8 mouse cellular contexts compared by ENCODE assay signal in the genomic region with DNA sequence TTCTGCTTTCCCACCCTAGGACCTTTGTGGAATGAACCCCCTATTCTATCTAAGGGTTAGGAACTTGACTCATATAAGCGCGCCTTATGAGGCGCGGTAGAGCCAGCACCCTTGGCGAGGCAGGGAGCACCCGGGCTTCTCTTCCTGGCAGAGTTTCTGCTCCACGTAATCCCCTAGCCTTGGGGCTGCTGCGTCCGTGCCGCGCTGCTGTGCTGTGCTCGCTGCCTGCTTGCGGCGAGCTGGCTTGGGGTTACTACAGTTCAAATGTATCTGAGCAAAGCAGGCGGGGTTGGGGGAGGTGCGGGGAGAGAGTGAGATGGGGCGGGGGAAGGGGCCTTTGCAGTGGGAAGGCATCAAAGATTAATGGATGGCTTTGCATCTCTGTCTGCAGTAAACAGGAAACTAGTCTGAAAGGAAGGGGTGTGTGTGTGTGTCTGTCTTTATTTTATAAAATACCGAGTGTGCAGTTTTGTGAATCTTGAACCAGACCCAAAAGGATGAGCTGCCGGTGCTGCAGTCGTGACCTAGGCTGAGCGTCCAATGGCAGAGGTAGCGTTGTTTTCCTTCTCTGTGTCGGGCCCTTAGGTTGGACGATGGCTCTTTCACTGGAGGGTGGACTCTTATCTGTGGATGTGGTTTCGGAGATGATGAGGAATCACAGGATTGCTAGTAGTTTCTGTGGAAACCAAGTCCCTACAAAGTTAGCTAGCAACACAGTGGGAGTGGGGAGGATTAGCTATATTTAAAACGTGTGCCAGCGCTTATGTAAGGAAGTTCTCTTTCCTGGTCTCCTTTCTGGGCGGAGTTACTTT. TPM values are rescaled to one million over a fixed set of nuclear protein-coding genes. Genes with fewer than 3 reads are reported as not detected.
DNase-seq lines count a peak whose midpoint lies in the region; ATAC-seq lines count a peak whose summit lies in the region.

No protein-coding gene starts in this region.

- peak overlapping the region; percentile 98 for H3K27ac ChIP-seq in hindbrain, embryonic 12.5 days

- H3K4me1 ChIP-seq in hindbrain, embryonic 12.5 days = peaks cover 18% of the 10 kb centered on the region

- peak overlapping the region; percentile 98 for H3K4me3 ChIP-seq in hindbrain, embryonic 12.5 days

- H3K9me3 ChIP-seq in hindbrain, embryonic 12.5 days (replicated peaks) = no peaks in the 10 kb centered on the region

- WGBS in hindbrain, embryonic 12.5 days = under 1% methylated on average over 28 of the region's 28 CpGs

- peak; percentile 88 for DNase-seq in MN1 (ENCODE audit: low spot score)
- DNase-seq in cerebellum, postnatal 10 days = peak; percentile 86 to 88
- DNase-seq in frontal cortex, postnatal 10 days (ENCODE audit: low spot score in 2 of 2) = peak; percentile 62 to 64
- peak; percentile 31 to 46 for DNase-seq in layer of hippocampus, postnatal 25 days (ENCODE audit: extremely low spot score in 1 of 2, low spot score in 1 of 2)
- DNase-seq in lung, postnatal 14 days = peak; percentile 74
- peak; percentile 66 for DNase-seq in retina, adult 2 months (ENCODE audit: low read depth, low spot score)
- DNase-seq in thymus, postnatal 25 days = peak; percentile 91

- ATAC-seq in hindbrain, embryonic 12.5 days (ENCODE audit: low FRiP score) = peak; percentile 86

- H3K9ac ChIP-seq in hindbrain, embryonic 12.5 days = peak overlapping the region; percentile 99

- peaks cover 5% of the 10 kb centered on the region; the same call in 1 of the 2 replicates for H3K36me3 ChIP-seq in hindbrain, embryonic 12.5 days

- peak overlapping the region; percentile 82 for H3K4me2 ChIP-seq in hindbrain, embryonic 12.5 days (replicated peaks)

- no peaks in the 10 kb centered on the region for H3K27me3 ChIP-seq in hindbrain, embryonic 12.5 days

RNA-seq across cellular contexts. Expression of a gene that starts 1.4 kb away (rescaled TPM):
- polyA plus RNA-seq in hindbrain, embryonic 12.5 days (2016; fragmentation: Nextera tagmentation; extraction: Ambion mirVana) = 131 and 140 TPM in 2 replicates
- total RNA-seq in layer of hippocampus, postnatal 25 days (2021) = 100 to 1,000 TPM in 1 of 2 experiments, 10 to 100 TPM in 1; 90.7 to 106 TPM

RNA-seq across cellular contexts. Expression of a gene that starts 49.9 kb away (rescaled TPM):
- polyA plus RNA-seq in hindbrain, embryonic 12.5 days (2016; fragmentation: Nextera tagmentation; extraction: Ambion mirVana) = 63.6 and 65.3 TPM in 2 replicates
- 10 to 100 TPM; 43.0 to 43.6 TPM for total RNA-seq in layer of hippocampus, postnatal 25 days (2021)

Comparison
In these comparisons a context has a peak if more than half of its experiments do, and no peak if none do; other contexts are left out.
1. Peak in every context shown above with its lines: DNase-seq, ATAC-seq, H3K4me3 ChIP-seq and H3K27ac ChIP-seq.
2. DNase-seq: peak in every context shown above with its lines; median percentile 91 in thymus, postnatal 25 days; 88 in MN1; 87 in cerebellum, postnatal 10 days; 74 in lung, postnatal 14 days; 66 in retina, adult 2 months; 63 in frontal cortex, postnatal 10 days; 38 in layer of hippocampus, postnatal 25 days.